Mouse (Mus musculus) lung, postnatal 25 days (tissue): Measurements from ENCODE around the gene Fam19a2.

Experiments used
- DNase-seq: peaks from one replicate; pipeline ENCODE4 v3.0.0; 2022; ENCODE audit warnings: low spot score

The Fam19a2 gene

GRCm38 (mm10) chr10:123723641-123724040 lies 459.8 kb downstream of the Fam19a2 start:
- DNase-seq: no peak

DNA sequence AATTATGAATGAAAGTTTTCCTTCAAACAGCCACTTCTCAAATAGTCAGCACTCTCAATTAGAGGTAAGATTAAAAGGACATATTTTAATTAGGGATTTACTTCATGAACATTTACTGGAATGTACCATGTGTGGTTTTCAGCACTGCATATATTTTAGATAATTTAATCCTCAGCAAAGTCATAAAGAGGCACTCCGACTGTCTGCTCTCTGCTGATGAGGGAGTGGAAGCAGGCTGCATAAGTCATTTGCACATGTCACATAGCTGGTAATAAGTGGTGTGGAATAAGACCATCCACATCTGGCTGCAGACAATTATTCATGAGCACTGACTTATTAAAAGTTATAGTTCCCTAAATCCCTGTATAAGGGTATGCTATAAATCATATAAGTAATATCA lies 484.5 kb downstream of the Fam19a2 start:
- no peak for DNase-seq

GRCm38 (mm10) chr10:123751676-123752280 lies 488.0 kb downstream of the Fam19a2 start:
- DNase-seq: no peak

GRCm38 (mm10) chr10:123752755-123753154 lies 489.0 kb downstream of the Fam19a2 start:
- no peak for DNase-seq

DNA sequence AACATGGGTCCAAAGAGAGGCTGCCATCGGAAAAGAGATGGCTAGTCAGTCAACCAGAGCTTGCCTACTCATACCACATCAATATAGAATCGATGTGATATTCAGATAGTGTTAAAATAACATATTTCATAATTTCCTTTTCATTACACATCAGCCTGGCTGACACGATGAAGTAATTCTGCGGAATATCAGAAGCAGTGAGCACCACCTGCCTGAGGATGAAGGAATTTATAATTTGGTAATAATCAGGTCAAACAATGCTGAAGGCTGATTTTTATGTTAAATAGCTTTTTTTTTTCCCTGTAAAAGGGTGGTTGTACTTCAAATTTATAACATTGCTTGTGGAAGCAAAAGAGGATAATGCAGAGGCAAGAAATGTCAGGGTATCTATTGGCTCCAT lies 490.2 kb downstream of the Fam19a2 start:
- DNase-seq: no peak

- no peak for DNase-seq
These were observed 525.6 kb downstream of the Fam19a2 start for GRCm38 (mm10) chr10:123789374-123789773.
